Mouse (Mus musculus): ENCODE data around the gene Kpna6.

DNA sequence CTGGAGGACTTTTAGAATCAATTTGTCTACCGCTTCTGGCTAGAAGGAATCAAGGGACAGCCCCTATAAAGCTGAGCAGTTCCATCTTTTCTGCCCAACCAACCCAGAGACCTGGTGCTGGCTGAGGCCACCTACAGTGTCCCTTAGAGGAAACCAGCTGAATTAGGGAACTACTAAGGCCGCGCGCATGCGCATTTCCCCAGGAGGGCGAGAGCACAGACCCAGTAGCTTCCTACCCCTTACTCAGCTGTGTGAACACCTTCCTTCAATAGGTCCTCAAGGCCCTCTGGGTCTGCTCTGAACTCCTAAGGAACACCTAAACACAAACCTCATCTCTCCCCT is 47.6 kb downstream of the Kpna6 start:
- TF ChIP-seq CTCF (IDR thresholded peaks at IDR 0.05; ENCODE audit: low read depth, low read length): no peak
- no peak for TF ChIP-seq POLR2A (IDR thresholded peaks at IDR 0.05; ENCODE audit: insufficient read depth, low read length)
